Mouse (Mus musculus) olfactory bulb, adult 2 months (tissue): ENCODE results near the gene Amigo1. TPM values are rescaled to one million over a fixed set of nuclear protein-coding genes. Genes with fewer than 3 reads are reported as not detected.

Experiments used
- H3K27ac ChIP-seq: fragments of 200-500 bp; 2 replicates; pipeline ENCODE4 v1.5.1; 2012; ENCODE audit warnings: low read depth, low read length; ENCODE audit not compliant: insufficient read depth
- H3K4me1 ChIP-seq: fragments of 200-500 bp; 2 replicates; pipeline ENCODE4 v1.6.1; 2012; ENCODE audit warnings: low read length; ENCODE audit not compliant: control insufficient read depth, insufficient read depth
- H3K4me3 ChIP-seq: fragments of 200-500 bp; 2 replicates; pipeline ENCODE4 v1.5.1; 2012; ENCODE audit warnings: mild to moderate bottlenecking, low read depth, low read length, moderate library complexity; ENCODE audit not compliant: insufficient read depth
- CTCF ChIP-seq: fragments of 200-500 bp; IDR thresholded peaks from 2 replicates; pipeline ENCODE4 v1.5.1; 2012; ENCODE audit warnings: low read depth, mild to moderate bottlenecking, low read length, moderate library complexity; ENCODE audit not compliant: insufficient read depth
- POLR2A ChIP-seq: fragments of 200-500 bp; IDR thresholded peaks from 2 replicates; pipeline ENCODE4 v1.6.1; 2012; ENCODE audit warnings: mild to moderate bottlenecking, low read depth, low read length, moderate library complexity; ENCODE audit not compliant: insufficient read depth
- WGBS: fragments of 180-500 bp; shearing (Covaris S2); methylation state at CpG from one replicate; pipeline ENCODE4 v1.1.7; 2018; 5-methylcytosine and 5-hydroxymethylcytosine counted together
- polyA plus RNA-seq: library from polyadenylated mRNA; stranded (reverse); fragments of >200 nt; gene quantifications from 2 replicates; pipeline ENCODE4 v1.2.4, GENCODE M21; 2012; ENCODE audit warnings: low replicate concordance; ENCODE audit not compliant: missing spikeins, insufficient read depth, insufficient read length

Amigo1 gene
- polyA plus RNA-seq, 1 experiment = 177 TPM

DNA sequence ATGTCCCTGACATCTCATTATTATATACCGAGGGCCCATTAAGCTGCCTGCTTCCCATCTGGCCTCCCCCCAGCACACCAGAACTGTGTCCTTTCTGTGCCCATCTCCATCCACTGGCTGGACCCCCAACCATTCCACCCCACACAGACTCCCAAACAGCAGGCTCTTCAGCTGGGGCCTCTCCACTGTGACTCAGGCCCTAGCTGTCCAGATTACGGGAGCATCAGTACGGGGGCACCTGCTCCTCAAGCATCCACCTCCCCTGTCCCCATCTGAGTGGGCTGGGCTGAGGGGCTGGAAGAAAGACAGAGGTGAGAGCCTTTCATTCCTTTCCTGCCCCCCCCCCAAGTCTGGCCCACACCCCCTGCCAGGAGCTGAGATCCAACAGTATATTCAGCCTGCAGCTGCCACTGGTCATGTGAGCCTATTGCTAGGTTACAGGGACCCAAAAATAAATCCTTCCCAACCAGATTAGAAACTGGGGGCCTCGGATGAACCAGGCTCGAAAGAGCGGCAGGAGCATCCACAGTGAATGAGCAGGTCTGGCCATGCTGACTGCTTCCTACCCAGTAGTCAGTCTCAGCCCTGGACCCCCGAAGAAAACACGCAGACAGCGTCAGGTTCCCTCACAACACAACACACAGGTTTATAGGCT is 27.6 kb upstream of the Amigo1 start:
- TF ChIP-seq CTCF (no peak), POLR2A (peak; percentile 35; the same call in 1 of the 2 replicates)
- Histone ChIP-seq H3K4me1 (peaks cover 23% of the 10 kb centered on the region), H3K4me3 (peak overlapping the region; percentile 14; the same call in 1 of the 2 replicates), H3K27ac (peak overlapping the region; percentile 99)
- 13% methylated on average over 9 of the region's 9 CpGs for WGBS

- Histone ChIP-seq H3K4me1 (peaks cover 48% of the 10 kb centered on the region), H3K4me3 (no peak overlapping the region), H3K27ac (no peak overlapping the region)
- whole genome bisulfite sequencing = 75% methylated on average over 5 of the region's 5 CpGs
- TF ChIP-seq CTCF (no peak), POLR2A (no peak)
Observed at GRCm38 (mm10) chr3:108164091-108164490, 22.0 kb upstream of the Amigo1 start.

DNA sequence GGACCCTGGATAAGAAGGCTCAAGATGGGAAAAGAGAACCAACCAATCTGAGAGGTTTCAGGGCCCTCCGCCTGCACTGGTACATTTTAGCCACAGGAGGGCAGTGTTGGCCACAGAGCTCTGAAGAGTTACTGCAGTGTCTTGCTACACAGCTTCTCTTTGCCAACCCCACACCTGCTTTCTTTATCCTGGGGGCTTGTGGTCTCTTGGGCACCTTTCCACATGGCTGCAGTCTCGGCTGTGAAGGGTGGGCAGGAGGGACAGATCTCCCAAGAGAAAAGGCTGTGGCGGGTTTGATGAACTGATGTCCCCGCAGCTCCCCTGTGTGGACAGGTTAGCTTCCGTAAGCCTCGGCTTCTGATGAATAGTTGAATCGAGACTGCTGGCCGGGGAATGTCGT is 21.3 kb upstream of the Amigo1 start:
- Histone ChIP-seq H3K4me3 (peak overlapping the region; percentile 20; the same call in 1 of the 2 replicates), H3K4me1 (peaks cover 46% of the 10 kb centered on the region), H3K27ac (no peak overlapping the region)
- TF ChIP-seq POLR2A (no peak), CTCF (peak; percentile 74)
- WGBS = 10% methylated on average over 9 of the region's 9 CpGs

DNA sequence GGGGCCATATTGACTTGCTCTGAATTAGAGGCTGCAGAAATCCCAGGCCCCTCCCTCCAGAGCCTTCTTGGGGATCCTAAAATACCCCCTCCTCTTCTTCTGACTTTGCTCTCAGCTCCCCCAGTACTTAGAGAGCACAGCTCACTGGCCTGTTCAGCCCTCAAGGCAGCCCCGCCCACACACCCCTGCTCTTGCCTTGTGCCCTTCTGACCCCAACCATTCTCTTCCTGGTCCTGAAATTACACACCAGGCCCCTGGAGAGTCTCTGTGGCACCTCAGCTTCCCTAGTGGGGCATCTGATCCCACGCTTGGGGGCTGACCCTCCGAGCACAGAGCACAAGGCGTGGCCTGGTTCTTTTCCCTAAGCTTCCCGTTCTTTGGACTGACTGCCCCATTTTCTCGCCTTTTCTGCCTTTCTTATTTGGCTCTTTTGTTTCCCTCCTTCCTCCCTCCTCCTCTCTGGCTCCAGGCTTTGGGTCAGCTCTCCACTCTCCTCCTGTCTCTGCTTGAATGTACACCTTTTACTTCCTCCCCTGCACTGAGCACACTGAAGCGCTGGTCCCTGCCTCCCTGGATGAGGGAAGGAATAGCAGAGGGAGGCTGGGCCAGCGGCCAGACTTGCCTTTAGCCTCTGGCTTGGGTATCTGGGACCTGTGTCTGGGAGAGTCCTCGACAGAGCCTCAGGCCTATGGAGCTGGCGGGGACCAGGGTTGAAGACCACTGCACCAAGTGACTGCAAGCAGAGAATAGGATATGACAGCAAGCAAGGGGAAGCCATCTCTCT is 20.4 kb upstream of the Amigo1 start:
- Histone ChIP-seq H3K27ac (peak overlapping the region; percentile 47), H3K4me3 (no peak overlapping the region), H3K4me1 (peaks cover 46% of the 10 kb centered on the region)
- 59% methylated on average over 10 of the region's 10 CpGs for WGBS
- TF ChIP-seq POLR2A (no peak), CTCF (no peak)

- Histone ChIP-seq H3K27ac (peak overlapping the region; percentile 72), H3K4me3 (no peak overlapping the region), H3K4me1 (peaks cover 46% of the 10 kb centered on the region)
- 23% methylated on average over 11 of the region's 11 CpGs for WGBS
- TF ChIP-seq POLR2A (no peak), CTCF (no peak)
Observed at GRCm38 (mm10) chr3:108166486-108167211, 19.5 kb upstream of the Amigo1 start.

DNA sequence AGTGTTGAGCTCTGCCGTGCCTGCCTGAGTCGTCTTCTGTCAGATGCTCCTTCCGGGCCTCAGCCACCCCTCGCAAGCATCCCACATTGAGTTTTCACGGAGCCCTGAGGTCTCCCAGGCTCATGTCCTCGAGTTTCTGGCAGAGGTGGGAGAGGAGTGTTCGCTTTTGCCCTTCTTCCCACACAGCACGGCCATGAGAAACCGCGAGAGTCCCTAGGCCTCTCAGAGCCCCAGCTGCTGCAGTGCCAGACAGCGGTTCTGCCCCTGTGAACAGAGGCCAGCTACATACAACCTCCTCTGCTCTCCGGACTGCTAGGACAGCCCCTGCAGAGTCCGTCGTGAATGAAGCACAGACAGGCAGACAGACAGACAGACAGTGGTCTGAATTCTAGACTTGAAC is 18.6 kb upstream of the Amigo1 start:
- WGBS = 51% methylated on average over 14 of the region's 14 CpGs
- Histone ChIP-seq H3K27ac (peak overlapping the region; percentile 20; the same call in 1 of the 2 replicates), H3K4me3 (no peak overlapping the region), H3K4me1 (peaks cover 51% of the 10 kb centered on the region)
- no peak for TF ChIP-seq POLR2A
- no peak for TF ChIP-seq CTCF

GRCm38 (mm10) chr3:108169199-108169598 is 16.9 kb upstream of the Amigo1 start:
- Histone ChIP-seq H3K27ac (no peak overlapping the region), H3K4me1 (peaks cover 57% of the 10 kb centered on the region), H3K4me3 (no peak overlapping the region)
- TF ChIP-seq CTCF (no peak), POLR2A (no peak)
- WGBS = 43% methylated on average over 3 of the region's 3 CpGs

DNA sequence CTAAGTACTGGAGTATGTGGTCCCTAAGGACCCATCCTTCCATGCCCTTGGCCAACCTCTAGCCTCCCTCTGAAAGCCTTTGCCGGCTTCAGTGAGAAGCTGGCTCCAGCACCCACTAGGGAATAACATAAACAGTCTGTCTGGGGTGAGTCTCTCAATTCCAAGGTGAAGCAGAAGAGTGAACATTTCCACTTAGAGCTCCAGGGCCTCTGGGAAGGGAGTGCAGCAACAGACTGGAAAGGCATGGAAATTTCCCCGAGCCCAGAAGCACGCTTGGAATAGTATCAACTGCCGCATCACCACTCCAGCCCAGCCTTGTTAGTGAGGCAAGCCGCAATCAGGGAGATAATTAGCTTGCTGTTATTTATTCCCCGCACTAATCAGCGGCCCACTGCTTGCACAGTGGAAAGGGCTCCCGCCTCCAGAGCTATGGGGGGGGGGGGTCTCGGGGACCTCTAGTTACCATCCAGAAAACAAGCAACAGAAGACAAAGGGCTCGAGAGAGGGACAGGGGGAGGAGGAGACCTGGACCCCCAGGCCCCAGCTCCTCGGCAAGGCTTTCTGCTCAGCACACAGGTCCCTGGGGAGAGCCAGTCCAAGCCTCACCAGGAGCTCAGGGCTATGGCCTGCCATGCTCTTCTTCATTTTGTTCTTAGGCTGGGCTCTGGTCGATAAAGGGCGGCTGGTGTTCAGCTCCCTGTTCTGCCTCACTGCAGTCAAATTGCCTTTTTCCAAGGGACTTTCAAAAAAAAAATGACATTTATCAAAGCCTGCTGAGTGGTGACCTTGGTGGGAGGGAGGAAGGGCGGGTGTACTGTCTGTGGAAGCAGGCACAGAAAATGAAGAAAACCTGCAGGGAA is 11.2 kb upstream of the Amigo1 start:
- H3K4me3 ChIP-seq = 0 out of 2 replicates have a peak overlapping the region, but pooled peaks have one; percentile 9
- H3K4me1 ChIP-seq = peaks cover 26% of the 10 kb centered on the region
- no peak for TF ChIP-seq POLR2A
- no peak for TF ChIP-seq CTCF
- H3K27ac ChIP-seq = peak overlapping the region; percentile 93
- 7% methylated on average over 14 of the region's 14 CpGs for WGBS
